Mouse (Mus musculus): ENCODE data around the gene Gsta4. TPM values are rescaled to one million over a fixed set of nuclear protein-coding genes. Genes with fewer than 3 reads are reported as not detected.

Gsta4 gene
- polyA plus RNA-seq, 1 experiment from 2014 or later, result 19.9 TPM

GRCm38 (mm10) chr9:78210079-78210478 lies 27.5 kb downstream of the Gsta4 start:
- no peaks in the 10 kb centered on the region for H3K27me3 ChIP-seq (ENCODE audit: insufficient read depth, low read length)
- WGBS (ENCODE audit: insufficient replicate concordance), result 91% methylated on average over 3 of the region's 3 CpGs
- ATAC-seq (no peak), DNase-seq (no peak)
- no peak overlapping the region for H3K4me3 ChIP-seq (ENCODE audit: low read depth, low read length)
- H3K9me3 ChIP-seq (ENCODE audit: low read length), result no peaks in the 10 kb centered on the region
- H3K36me3 ChIP-seq (replicated peaks; ENCODE audit: insufficient read depth, low read length), result no peaks in the 10 kb centered on the region
- TF ChIP-seq EP300 (IDR thresholded peaks at IDR 0.05; ENCODE audit: low read depth), result no peak
- no peak for TF ChIP-seq CTCF (IDR thresholded peaks at IDR 0.05; ENCODE audit: low read depth)
- no peak overlapping the region for H3K4me2 ChIP-seq (ENCODE audit: low read depth, low read length)
- no peak overlapping the region for H3K9ac ChIP-seq (replicated peaks)
- H3K4me1 ChIP-seq (ENCODE audit: insufficient read depth), result 0 out of 2 replicates have a peak, but pooled peaks cover 5% of the 10 kb centered on the region
- no peak overlapping the region for H3K27ac ChIP-seq (ENCODE audit: low read depth)

GRCm38 (mm10) chr9:78210821-78211220 lies 28.2 kb downstream of the Gsta4 start:
- H3K9me3 ChIP-seq (ENCODE audit: low read length), result no peaks in the 10 kb centered on the region
- no peak overlapping the region for H3K4me2 ChIP-seq (ENCODE audit: low read depth, low read length)

GRCm38 (mm10) chr9:78211521-78211920 lies 28.9 kb downstream of the Gsta4 start:
- TF ChIP-seq EP300 (IDR thresholded peaks at IDR 0.05; ENCODE audit: low read depth) (no peak), CTCF (IDR thresholded peaks at IDR 0.05; ENCODE audit: low read depth) (no peak)
- Histone ChIP-seq H3K9me3 (ENCODE audit: low read length) (no peaks in the 10 kb centered on the region), H3K9ac (replicated peaks) (no peak overlapping the region), H3K27ac (ENCODE audit: low read depth) (no peak overlapping the region), H3K4me1 (ENCODE audit: insufficient read depth) (0 out of 2 replicates have a peak, but pooled peaks cover 5% of the 10 kb centered on the region), H3K27me3 (ENCODE audit: insufficient read depth, low read length) (no peaks in the 10 kb centered on the region), H3K36me3 (replicated peaks; ENCODE audit: insufficient read depth, low read length) (no peaks in the 10 kb centered on the region), H3K4me3 (ENCODE audit: low read depth, low read length) (no peak overlapping the region), H3K4me2 (ENCODE audit: low read depth, low read length) (no peak overlapping the region)
- DNase-seq (no peak), ATAC-seq (no peak)
- 81% methylated on average over 3 of the region's 3 CpGs for WGBS (ENCODE audit: insufficient replicate concordance)

More at GRCm38 (mm10) chr9:78210821-78211220, 28.2 kb downstream of the Gsta4 start:
- H3K4me3 ChIP-seq (ENCODE audit: low read depth, low read length), result no peak overlapping the region
- H3K4me1 ChIP-seq (ENCODE audit: insufficient read depth), result 0 out of 2 replicates have a peak, but pooled peaks cover 5% of the 10 kb centered on the region
- no peak for TF ChIP-seq CTCF (IDR thresholded peaks at IDR 0.05; ENCODE audit: low read depth)
- TF ChIP-seq EP300 (IDR thresholded peaks at IDR 0.05; ENCODE audit: low read depth), result no peak
- ATAC-seq (no peak), DNase-seq (no peak)
- WGBS (ENCODE audit: insufficient replicate concordance), result 84% methylated on average over 2 of the region's 2 CpGs
- H3K27me3 ChIP-seq (ENCODE audit: insufficient read depth, low read length), result no peaks in the 10 kb centered on the region
- no peak overlapping the region for H3K9ac ChIP-seq (replicated peaks)
- H3K27ac ChIP-seq (ENCODE audit: low read depth), result no peak overlapping the region
- no peaks in the 10 kb centered on the region for H3K36me3 ChIP-seq (replicated peaks; ENCODE audit: insufficient read depth, low read length)

- H3K9ac ChIP-seq (replicated peaks), result no peak overlapping the region
- TF ChIP-seq EP300 (IDR thresholded peaks at IDR 0.05; ENCODE audit: low read depth), result no peak
- TF ChIP-seq CTCF (IDR thresholded peaks at IDR 0.05; ENCODE audit: low read depth), result no peak
- no peak overlapping the region for H3K27ac ChIP-seq (ENCODE audit: low read depth)
- ATAC-seq, result no peak
- no peak overlapping the region for H3K4me3 ChIP-seq (ENCODE audit: low read depth, low read length)
- 0 out of 2 replicates have a peak, but pooled peaks cover 5% of the 10 kb centered on the region for H3K4me1 ChIP-seq (ENCODE audit: insufficient read depth)
- no peak overlapping the region for H3K4me2 ChIP-seq (ENCODE audit: low read depth, low read length)
- H3K9me3 ChIP-seq (ENCODE audit: low read length), result no peaks in the 10 kb centered on the region
- WGBS (ENCODE audit: insufficient replicate concordance), result 44% methylated on average over 7 of the region's 7 CpGs
- no peaks in the 10 kb centered on the region for H3K27me3 ChIP-seq (ENCODE audit: insufficient read depth, low read length)
- no peak for DNase-seq
- H3K36me3 ChIP-seq (replicated peaks; ENCODE audit: insufficient read depth, low read length), result no peaks in the 10 kb centered on the region
These were observed 29.9 kb downstream of the Gsta4 start for GRCm38 (mm10) chr9:78212341-78213049.

GRCm38 (mm10) chr9:78217074-78217473 lies 34.5 kb downstream of the Gsta4 start:
- 52% methylated on average over 4 of the region's 4 CpGs for WGBS (ENCODE audit: insufficient replicate concordance)
- no peak overlapping the region for H3K4me3 ChIP-seq (ENCODE audit: low read depth, low read length)
- DNase-seq (no peak), ATAC-seq (no peak)
- no peaks in the 10 kb centered on the region for H3K36me3 ChIP-seq (replicated peaks; ENCODE audit: insufficient read depth, low read length)
- no peak overlapping the region for H3K27ac ChIP-seq (ENCODE audit: low read depth)
- no peaks in the 10 kb centered on the region for H3K9me3 ChIP-seq (ENCODE audit: low read length)
- no peak overlapping the region for H3K9ac ChIP-seq (replicated peaks)
- H3K27me3 ChIP-seq (ENCODE audit: insufficient read depth, low read length), result no peaks in the 10 kb centered on the region
- TF ChIP-seq EP300 (IDR thresholded peaks at IDR 0.05; ENCODE audit: low read depth), result no peak
- TF ChIP-seq CTCF (IDR thresholded peaks at IDR 0.05; ENCODE audit: low read depth), result no peak
- 0 out of 2 replicates have a peak, but pooled peaks cover 5% of the 10 kb centered on the region for H3K4me1 ChIP-seq (ENCODE audit: insufficient read depth)
- no peak overlapping the region for H3K4me2 ChIP-seq (ENCODE audit: low read depth, low read length)

GRCm38 (mm10) chr9:78222616-78223015 lies 40.0 kb downstream of the Gsta4 start:
- no peak overlapping the region for H3K9ac ChIP-seq (replicated peaks)
- no peaks in the 10 kb centered on the region for H3K27me3 ChIP-seq (ENCODE audit: insufficient read depth, low read length)
- peaks cover 6% of the 10 kb centered on the region; the same call in 1 of the 2 replicates for H3K4me1 ChIP-seq (ENCODE audit: insufficient read depth)
- no peak overlapping the region for H3K4me2 ChIP-seq (ENCODE audit: low read depth, low read length)
- H3K27ac ChIP-seq (ENCODE audit: low read depth), result no peak overlapping the region
- no peak for ATAC-seq
- 50% methylated on average over 8 of the region's 8 CpGs for WGBS (ENCODE audit: insufficient replicate concordance)
- no peak for TF ChIP-seq CTCF (IDR thresholded peaks at IDR 0.05; ENCODE audit: low read depth)
- H3K9me3 ChIP-seq (ENCODE audit: low read length), result no peaks in the 10 kb centered on the region
- no peak for DNase-seq
- H3K4me3 ChIP-seq (ENCODE audit: low read depth, low read length), result no peak overlapping the region
- H3K36me3 ChIP-seq (replicated peaks; ENCODE audit: insufficient read depth, low read length), result no peaks in the 10 kb centered on the region
